Mouse (Mus musculus) bone marrow macrophage, adult 2 months (primary cell): ENCODE data around the gene Cbr1.

Experiments
- CTCF ChIP-seq: IDR thresholded peaks from 2 replicates; pipeline ENCODE4 v1.5.1; 2012; ENCODE audit warnings: low read depth, mild to moderate bottlenecking, low read length, moderate library complexity
- POLR2A ChIP-seq: IDR thresholded peaks from 2 replicates; pipeline ENCODE4 v1.6.1; 2012; ENCODE audit warnings: mild to moderate bottlenecking, low read depth, low read length, borderline replicate concordance

DNA sequence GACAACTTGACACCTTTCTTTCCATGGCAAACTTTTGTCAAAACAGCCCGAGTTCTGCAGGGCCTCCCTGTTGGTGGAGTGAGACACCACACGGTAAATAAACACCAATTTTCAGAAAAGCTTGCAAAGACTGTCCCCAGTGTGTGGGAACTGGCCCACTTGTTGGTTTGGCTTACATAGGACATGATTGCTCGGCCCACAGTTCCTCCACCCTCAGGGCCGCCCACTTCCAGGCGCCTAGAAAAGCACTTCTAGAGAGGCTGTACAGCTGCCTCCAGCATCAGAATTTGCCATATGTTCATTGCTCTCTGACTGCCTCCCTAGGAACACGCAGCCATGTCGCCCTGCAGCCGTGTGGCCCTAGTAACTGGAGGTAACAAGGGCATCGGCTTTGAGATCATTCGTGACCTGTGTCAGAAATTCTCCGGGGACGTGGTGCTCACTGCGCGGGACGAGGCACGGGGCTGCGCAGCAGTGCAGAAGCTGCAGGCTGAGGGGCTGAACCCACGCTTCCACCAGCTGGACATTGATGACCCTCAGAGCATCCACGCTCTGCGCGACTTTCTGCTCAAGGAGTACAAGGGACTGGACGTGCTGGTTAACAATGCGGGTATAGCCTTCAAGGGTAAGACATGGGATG, 22.2 kb downstream of the Cbr1 start, which contains the start of gene Gm5678:
- TF ChIP-seq POLR2A (no peak), CTCF (no peak)
